Mouse (Mus musculus): ENCODE measurements at regions not wholly inside any gene's neighbourhood (a gene's known extent, or its start where the extent isn't known, plus 50 kb on each side); places are given as distances from the start of the nearest gene placed in this dataset.

DNA sequence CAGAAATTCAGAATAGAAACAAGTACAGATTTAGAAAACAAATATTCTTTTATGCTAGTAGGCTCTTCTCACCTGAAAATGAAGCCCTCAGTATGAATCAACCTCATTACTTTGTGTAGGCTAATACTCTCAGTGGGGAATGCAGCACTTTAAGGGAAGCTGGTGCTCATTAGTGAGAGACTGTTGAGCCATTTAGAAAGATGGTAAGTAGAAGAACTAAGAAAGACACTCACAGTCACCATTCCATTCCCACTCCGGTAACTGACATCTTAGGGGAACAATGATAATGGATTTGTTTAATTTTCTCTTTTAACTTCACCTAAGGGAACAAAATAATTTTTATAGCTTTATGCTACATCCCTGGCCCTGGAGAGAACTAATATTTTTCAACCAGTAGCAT, 648.0 kb upstream of the Nova1 start:
- in situ Hi-C loops (cut with MboI, MseI): no loop called here

DNA sequence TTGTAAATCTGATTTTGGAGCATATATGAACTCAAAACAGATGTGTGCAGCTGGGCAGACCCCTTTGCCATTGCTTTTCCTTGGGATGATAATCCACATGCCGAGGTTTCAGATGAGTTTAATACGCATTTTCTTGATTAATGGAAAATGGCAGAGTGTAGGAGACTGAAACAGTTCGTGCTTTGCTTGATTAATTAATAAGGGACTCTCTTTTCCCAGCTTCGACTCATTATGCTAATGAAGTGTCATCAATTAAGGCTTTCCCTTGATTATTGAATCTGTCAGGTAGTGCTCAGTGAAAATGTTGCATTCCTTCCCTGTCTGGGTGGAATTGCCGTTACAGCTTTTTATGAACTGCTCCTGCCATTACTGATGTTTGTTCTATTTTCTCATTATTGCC, 647.2 kb upstream of the Nova1 start:
- in situ Hi-C loops (cut with MboI, MseI): no loop called here

DNA sequence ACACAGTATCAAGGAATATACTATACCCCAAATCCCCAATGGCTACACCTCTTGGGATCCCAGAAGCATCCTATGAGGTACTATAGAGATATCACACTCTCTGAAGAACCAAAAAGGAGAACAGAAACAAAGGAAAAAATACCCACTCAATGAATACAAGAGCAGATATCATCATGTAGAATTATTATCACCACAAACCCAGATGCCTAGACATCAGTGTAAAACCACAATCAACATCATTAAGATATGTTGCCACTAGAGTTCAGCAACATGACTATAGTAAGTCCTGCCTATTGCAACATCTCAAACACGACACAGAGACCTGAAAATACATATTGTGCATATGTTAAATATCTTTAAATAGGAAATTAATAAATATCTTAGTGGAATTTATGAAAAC, 612.9 kb upstream of the Nova1 start:
- in situ Hi-C loops (cut with MboI, MseI): loop anchor here in 1 of 2 experiments (10.0 kb wide), 1 partner anchor 503 kb away; no protein-coding TSS in a partner anchor

DNA sequence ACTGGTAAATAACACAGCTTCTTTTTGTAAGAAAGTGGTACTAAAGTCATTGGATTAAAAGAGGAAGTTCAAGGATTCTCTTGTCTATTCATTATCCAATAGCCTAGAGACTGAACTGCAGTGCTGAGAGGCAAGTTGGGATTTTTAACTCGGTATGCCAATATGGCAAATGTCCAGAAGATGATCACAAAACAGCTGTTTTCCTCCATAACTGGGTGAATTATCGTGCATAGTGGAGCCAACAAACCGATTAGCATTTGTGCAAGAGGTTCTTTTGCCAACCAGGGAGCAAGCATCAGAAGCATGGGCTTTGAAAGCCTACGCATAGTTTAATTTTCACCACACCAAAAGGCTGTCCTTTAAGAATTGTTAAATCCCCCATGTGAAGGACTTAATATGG, 593.5 kb upstream of the Nova1 start:
- in situ Hi-C loops (cut with MboI, MseI): no loop called here

DNA sequence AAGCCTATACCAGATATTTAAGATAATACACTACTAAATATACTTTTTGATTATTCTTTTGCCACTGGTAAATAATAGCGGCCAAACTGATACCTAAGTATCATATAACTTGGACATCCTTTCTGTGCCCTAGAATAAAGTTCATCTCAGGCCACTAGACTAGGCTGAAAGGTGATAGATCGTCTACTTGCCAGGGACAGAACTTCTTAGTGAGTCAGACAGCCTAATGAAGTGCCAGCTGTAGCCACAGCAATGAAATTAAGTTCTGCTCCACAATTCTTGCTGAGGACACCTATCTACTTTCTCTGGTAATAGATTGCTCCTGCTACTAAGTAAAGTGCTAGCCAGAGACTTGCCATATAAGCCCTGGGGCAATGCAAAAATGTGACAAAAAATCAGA, 587.8 kb upstream of the Nova1 start:
- in situ Hi-C loops (cut with MboI, MseI): no loop called here

DNA sequence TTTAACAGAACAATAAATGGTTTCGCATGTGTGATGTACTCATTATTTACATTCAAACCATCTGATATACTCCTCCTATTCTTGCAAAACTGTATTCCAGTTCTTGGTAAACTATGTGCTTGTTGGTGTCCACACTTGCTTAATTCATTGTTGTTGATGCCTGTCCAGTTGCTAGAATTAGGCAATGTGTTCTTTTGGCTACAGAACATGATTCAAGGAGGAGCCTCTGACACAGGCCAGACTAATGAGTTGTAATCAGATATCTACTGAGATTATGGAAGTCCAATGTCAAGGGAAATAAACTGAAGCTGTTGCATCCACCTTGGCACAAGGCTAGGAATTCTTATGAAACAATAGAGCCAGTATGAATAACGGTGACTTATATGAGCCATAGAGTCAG, 587.4 kb upstream of the Nova1 start:
- in situ Hi-C loops (cut with MboI, MseI): no loop called here

DNA sequence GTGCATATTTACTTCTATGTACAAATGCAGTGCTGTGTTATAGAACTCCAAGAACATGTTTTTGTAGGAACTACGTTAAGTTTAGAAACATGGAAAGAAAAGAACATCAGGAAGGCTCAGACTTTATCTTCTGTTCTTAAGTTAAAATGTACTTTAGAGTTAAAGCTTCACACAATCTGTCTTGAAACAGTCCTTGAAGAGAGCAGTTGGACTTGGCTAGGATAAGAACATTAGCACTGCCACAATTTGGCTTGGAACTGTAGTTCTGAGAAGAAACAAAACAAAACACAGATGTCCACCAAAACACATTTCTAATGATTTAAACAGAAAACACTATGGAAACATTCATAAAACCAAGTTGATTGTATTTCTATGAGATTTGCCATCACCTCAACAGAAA, 564.5 kb upstream of the Nova1 start:
- in situ Hi-C loops (cut with MboI, MseI): no loop called here

DNA sequence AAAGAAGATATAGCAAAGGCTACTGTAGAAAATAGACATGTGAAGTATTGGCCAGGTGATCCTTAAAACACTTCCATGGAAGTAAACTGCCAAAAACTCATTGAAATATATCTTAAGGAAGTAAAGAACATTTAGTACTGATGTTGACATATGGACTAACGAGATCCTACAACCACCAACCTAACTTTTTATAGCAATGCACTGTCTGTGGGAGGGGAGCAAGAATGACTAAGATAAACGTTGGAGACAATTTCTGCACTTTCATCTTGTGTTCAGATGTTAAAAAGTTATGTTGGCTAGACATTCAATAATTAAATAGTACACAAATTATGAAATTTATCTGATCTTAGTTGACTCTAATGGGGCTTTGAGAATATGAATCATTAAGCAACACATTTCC, 534.5 kb upstream of the Nova1 start:
- in situ Hi-C loops (cut with MboI, MseI): no loop called here

DNA sequence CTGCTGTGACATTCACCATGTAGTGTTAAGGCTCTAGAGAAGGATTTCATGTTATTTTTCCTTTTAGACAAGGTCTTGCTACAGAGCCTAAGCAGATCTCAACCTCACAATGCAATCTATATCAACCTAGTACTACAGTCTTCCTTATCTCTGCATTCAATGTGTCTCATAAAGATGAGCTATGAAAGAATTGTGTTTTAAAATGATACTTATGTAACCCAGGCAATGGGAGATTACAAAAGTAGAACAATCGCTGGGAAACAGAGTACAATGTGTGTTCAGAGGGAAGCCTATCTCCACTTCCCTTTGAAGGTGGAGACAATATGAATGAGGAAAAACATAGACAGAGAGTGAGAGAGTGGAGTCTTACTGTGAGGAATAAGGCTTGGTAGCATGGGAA, 532.5 kb upstream of the Nova1 start:
- in situ Hi-C loops (cut with MboI, MseI): no loop called here

DNA sequence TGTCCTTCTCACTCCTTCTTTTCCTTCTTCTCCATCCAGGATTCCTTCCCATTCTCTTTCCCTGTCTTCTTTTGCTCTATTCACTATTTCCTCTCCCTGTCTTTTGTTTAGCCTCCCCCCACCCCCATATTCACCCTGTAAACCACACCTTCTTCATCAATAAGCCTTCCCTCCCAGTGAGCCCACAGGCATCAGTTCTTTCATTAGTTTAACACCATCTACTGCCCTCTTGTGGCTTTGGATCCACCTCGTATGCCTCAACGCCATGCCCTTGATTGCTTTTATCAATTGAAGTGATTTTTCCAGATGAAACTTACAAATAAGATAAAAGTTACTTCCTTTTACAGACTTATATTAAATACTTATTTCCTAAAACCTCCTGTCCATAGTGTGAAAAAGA, 494.7 kb upstream of the Nova1 start:
- in situ Hi-C loops (cut with MboI, MseI): no loop called here

DNA sequence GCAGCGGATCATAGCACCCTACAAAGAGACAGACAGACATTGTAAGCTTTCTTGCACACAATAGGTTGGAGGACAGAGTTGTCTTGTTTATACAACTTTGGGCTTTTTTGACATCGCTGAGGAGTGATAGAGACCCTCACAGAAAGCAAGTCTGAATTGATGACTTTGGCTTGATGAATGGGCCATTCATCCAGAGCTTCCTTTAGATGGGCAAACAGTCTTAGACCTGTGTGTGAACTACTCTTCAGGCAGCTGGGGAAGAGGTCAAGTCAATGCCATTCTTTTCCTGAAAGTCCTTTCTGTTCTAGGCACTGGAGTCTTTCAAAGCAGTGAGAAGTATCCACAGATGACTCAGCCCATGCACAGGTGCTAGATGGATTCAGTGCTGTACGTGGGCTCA, 457.2 kb upstream of the Nova1 start:
- in situ Hi-C loops (cut with MboI, MseI): no loop called here

DNA sequence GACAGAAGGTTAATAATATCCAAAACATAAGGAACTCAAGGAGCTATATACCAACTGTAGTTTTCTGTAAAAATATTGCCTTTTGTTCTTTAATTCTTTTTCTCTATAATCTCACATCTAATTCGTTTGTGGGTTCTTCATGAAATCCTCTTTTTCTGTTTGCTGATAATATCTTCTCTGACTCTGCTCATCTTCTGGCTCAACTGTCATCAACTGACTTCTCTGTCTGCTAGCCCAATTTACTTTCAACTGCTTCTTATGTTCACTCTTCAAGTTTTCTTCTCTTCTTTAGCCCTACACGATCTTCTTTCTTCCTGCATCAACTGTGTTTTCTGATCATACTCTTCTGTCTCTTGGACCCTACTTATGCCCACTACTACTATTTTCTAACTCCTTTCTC, 453.6 kb upstream of the Nova1 start:
- in situ Hi-C loops (cut with MboI, MseI): no loop called here

DNA sequence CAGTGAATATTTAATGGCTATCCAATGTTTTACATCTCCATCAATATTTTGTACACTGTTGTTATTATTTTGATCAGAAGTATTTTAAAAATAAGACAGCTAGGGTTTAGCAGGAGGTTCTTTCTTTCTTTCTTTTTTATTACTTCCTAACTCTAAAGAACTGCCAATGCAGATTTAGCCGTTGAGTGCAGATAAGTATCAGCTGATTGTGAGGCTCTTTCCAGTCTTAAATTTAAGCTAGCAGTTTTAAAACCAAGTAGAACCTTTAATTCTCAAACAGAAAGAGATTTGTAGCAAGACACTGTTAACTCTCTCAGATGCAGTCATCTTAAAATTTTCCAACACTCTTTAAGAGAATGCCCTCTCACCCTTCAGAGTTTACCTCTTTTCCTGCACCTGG, 445.4 kb upstream of the Nova1 start:
- in situ Hi-C loops (cut with MboI, MseI): no loop called here

DNA sequence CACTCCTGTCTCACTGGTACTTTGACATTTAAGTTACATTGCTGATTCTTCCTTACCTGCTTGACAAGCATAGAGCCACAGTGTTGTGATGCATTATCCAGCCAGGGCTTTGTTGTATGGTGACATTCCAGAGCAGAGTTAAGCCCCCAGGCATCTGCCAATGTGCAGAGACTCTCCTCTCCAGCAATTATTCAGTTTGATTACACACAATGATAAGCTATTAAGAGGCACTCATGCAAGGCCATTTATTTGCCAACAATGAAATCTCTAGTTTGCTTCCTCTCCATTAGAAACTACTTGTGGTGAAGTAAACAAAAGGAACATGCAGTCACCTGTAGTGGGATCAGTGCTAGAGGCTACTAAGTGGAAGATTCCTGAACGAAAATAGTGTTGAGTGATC, 444.7 kb upstream of the Nova1 start:
- in situ Hi-C loops (cut with MboI, MseI): no loop called here

DNA sequence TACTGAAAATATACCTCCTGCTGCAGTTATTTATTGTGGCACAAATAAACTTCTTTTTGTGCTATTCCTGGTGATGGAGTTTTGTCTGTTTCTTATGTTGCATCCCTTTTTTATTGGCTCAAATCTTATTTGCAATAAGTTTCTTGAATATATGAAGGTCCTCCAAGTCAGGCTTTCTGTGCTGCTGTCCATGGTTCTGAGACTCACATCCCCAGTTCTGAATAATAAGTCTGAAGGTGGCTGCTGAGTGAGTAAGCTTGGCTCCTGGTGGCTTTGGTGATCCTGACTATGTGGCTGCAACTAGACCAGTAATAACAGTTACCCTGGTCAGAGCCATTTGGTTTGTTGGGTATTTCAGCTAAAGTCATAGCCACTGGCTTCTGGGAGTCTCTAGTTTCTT, 433.6 kb upstream of the Nova1 start:
- in situ Hi-C loops (cut with MboI, MseI): loop anchor here in 1 of 2 experiments (10.0 kb wide), 1 partner anchor 138 kb away; no protein-coding TSS in a partner anchor

DNA sequence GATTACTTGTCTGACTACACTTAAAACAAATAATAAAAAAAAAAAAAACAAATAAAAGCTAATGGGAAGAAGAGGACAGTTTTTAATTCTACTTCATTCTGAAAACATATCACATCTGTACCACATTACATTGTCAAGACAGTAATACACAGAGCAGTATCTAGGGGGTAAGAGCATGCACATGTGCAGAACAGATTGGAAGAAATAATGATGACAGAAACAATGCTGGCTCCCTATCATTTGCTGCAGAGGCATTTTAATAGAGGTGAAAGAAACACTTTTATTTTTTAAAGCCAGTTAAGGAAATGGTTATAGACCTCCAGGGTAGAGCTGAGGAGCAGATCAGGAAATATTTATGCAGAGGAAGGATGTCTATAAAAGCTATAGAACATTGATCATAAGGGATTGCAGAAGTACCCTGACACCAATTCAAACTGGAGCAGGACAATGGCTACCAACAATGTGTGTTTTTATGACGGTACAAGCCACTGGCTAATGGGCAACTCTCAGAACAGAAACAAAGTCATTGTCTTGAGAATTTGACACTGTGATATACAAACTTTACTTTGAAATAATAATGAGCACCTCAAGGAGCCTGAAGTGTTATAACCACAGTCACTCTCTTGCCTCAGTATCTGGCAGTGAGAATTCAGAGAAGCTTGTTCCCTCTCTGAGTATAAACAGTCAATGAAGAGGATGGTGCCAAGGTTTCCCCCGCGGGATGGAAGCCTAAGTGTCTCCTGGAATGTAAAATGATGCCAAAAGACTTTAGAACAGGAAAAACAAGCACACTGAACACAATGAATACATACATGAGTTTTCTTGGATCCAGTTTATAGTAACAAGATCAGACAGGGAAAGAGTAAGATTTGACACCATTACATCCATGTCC, 425.1 kb upstream of the Nova1 start:
- in situ Hi-C loops (cut with MboI, MseI): no loop called here

DNA sequence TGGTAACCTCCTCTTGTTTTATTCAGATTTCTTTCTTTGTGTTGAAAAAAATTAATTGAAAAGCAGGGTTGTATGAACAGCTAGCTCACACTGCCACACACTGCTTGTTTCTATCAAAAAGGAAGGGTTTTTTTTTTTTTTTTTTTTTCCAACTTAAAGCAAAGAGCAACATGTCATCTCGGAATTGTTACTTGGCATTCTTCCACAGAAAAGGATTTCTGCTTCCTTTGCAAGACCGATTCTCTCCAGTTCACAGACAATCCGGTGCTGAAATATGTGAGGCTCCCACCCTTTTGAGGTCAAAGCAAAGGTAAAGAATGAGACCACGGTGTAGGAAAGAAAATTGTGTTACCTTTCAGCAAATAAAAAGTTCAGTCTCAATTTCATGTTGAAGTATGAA, 401.3 kb upstream of the Nova1 start:
- in situ Hi-C loops (cut with MboI, MseI): no loop called here

DNA sequence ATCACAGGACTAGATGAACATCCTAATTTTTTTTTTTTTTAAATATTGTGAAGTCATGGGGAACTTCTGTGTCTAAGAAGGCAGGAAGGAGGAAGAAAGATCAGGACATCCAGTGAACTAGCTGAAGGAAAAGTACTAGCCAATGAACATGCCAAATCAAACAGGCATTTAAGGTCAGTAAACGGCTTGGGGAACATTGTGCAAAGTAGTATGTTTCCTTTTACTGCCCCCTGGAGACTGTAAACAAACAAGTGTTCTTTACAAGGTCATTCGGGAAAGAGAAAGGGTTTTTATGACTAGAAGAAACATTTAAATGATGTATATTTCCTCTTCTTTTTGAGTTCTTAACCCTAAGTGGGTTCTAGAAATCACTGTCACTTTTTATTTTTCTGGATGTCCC, 400.6 kb upstream of the Nova1 start:
- in situ Hi-C loops (cut with MboI, MseI): no loop called here

DNA sequence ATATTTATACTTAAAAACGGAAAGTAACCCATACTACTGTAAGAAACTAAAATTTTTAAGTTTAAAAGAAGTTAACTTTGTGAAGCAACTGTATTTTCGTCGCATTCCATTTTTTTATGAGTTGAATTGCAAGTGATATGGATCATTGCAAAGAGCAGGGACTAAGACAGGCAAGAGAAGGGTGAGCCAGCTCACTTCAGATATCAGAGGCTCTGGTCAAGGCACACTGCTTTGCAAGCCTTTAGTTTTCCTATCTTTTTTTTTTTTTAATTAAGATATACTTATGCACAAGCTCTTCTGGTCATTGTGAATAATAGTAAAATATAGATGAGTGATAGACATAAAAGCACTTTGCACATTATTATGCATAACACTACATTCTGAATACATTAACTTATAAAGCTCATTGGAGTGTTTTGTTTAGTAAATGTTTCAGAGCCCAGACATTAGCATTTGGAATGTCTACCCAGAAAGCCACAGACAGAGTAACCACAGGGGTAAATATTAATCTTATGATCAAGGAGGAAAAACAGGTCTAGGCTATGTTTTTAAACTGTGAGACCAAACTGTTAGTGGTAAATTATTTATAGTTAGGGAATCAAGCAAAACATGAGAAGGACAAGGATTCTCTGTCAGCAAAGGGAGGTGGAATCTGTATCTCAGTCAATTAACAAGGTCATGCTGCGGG, 392.8 kb upstream of the Nova1 start:
- in situ Hi-C loops (cut with MboI, MseI): no loop called here

DNA sequence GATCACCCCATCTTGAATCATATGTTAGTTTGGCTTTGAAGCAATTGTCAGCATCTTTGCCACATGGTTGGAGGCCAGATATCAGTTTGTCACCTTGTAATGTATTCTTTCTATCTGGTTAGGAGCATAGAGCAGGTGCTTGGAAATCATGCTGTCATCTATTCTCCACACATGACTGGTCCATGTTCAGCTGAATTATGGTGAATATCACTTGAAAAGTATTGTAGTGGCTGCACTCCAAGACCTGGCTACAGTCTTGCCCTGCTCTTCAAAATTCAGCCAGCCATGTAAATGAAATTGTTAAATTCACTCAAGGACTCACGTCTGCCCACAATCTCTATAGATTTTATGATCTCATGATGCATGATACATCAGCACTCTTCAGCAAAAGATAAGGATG, 384.2 kb upstream of the Nova1 start:
- in situ Hi-C loops (cut with MboI, MseI): no loop called here

DNA sequence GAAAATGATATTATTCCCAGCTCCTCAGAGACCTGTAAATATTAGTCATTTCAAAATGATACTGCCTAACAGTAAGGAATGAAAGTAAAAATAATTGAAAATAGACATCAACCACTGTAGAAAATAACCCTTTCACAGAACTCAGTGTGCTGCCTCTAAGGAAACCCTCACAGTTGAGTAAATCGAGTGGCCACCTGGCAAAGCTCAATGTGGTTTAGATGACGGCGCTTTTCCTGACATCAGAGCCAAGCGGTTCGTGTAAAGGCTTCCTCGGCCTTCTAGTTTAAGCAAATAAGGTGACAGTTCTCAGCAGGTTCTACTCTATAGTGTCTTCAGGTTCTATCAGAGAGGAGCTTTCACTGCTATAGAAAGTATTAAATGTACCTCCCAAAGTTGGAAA, 379.9 kb upstream of the Nova1 start:
- in situ Hi-C loops (cut with MboI, MseI): loop anchor here in 1 of 2 experiments (10.0 kb wide), 1 partner anchor 1934 kb away; no protein-coding TSS in a partner anchor

DNA sequence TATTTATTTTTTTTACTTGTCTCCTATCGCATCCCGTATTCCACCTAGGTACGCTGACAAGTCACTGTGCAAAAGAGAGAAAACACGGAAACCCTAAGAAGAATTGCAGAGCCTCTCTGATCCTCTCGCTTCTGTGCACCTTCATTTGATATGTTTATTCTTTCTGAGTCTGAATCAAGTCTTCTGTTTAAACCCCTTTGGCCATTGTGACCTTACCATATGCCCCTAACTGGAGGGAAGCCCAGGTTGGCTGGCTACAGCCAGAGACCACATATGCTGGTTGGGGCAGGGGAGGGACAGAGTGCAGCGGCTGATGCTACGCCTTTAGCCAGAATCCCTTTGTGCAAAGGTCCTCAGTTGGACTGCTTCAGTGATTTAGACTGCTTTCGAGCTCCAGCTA, 346.0 kb upstream of the Nova1 start:
- in situ Hi-C loops (cut with MboI, MseI): no loop called here

Data from T-helper 17 cell (primary cell).